Mouse (Mus musculus): ENCODE data around the gene Zkscan1.
"Not testable (repeated sequence)": the region's sequence is repeated elsewhere in the genome, so short reads cannot be mapped to it uniquely, and the experiment has no call there.

The Zkscan1 gene

GRCm38 (mm10) chr5:138084996-138085395 is at the start of gene Zkscan1:
TSS of gene Zkscan1 (plus strand) at chr5:138085084.
- CTCF ChIA-PET = interaction anchor here (0.6 to 1.1 kb wide), 2 partner anchors 33 to 59 kb away, joined by 3 read pairs; no protein-coding TSS in a partner anchor

GRCm38 (mm10) chr5:138052894-138053293 is 32.0 kb upstream of the Zkscan1 start, which contains the start of gene Smok3c:
TSS of gene Smok3c (plus strand) at chr5:138053194.
- CTCF ChIA-PET = not testable (repeated sequence)

GRCm38 (mm10) chr5:138073803-138074202 is 11.1 kb upstream of the Zkscan1 start:
- CTCF ChIA-PET = no interaction called here

GRCm38 (mm10) chr5:138075684-138076083 is 9.2 kb upstream of the Zkscan1 start:
- CTCF ChIA-PET = no interaction called here

- CTCF ChIA-PET = no interaction called here
These were observed 8.7 kb upstream of the Zkscan1 start for GRCm38 (mm10) chr5:138076148-138076547.

- CTCF ChIA-PET = no interaction called here
These were observed 4.4 kb upstream of the Zkscan1 start for GRCm38 (mm10) chr5:138080456-138080855.

- CTCF ChIA-PET = interaction anchor here (0.6 kb wide), 1 partner anchor 307 kb away, joined by 7 read pairs; no protein-coding TSS in a partner anchor
These were observed 3.4 kb upstream of the Zkscan1 start for GRCm38 (mm10) chr5:138081446-138081845.

- CTCF ChIA-PET = no interaction called here
These were observed 1.5 kb upstream of the Zkscan1 start for GRCm38 (mm10) chr5:138083318-138083900.

- CTCF ChIA-PET = no interaction called here
These were observed 948 bp upstream of the Zkscan1 start for GRCm38 (mm10) chr5:138083936-138084335.

GRCm38 (mm10) chr5:138084507-138084906 is 377 bp upstream of the Zkscan1 start:
- CTCF ChIA-PET = interaction anchor here (1.1 kb wide), 1 partner anchor 33 kb away, joined by 3 read pairs; no protein-coding TSS in a partner anchor

GRCm38 (mm10) chr5:138085421-138085911 is 582 bp downstream of the Zkscan1 start:
- CTCF ChIA-PET = interaction anchor here (0.6 to 1.1 kb wide), 2 partner anchors 32 to 59 kb away, joined by 3 read pairs; no protein-coding TSS in a partner anchor

GRCm38 (mm10) chr5:138086842-138087241 is 2.0 kb downstream of the Zkscan1 start:
- CTCF ChIA-PET = no interaction called here

- CTCF ChIA-PET = interaction anchor here (0.6 kb wide), 1 partner anchor 10 kb away, joined by 4 read pairs; no protein-coding TSS in a partner anchor
These were observed 3.5 kb downstream of the Zkscan1 start for GRCm38 (mm10) chr5:138088366-138088765.

- CTCF ChIA-PET = no interaction called here
These were observed 4.2 kb downstream of the Zkscan1 start for GRCm38 (mm10) chr5:138089108-138089551.

- CTCF ChIA-PET = no interaction called here
These were observed 5.4 kb downstream of the Zkscan1 start for GRCm38 (mm10) chr5:138090271-138090670.

GRCm38 (mm10) chr5:138090737-138091136 is 5.9 kb downstream of the Zkscan1 start:
- CTCF ChIA-PET = no interaction called here

- CTCF ChIA-PET = no interaction called here
These were observed 7.9 kb downstream of the Zkscan1 start for GRCm38 (mm10) chr5:138092771-138093170.

GRCm38 (mm10) chr5:138094474-138094873 is 9.6 kb downstream of the Zkscan1 start:
- CTCF ChIA-PET = no interaction called here

- CTCF ChIA-PET = interaction anchor here (0.6 kb wide), 1 partner anchor 14 kb away, joined by 3 read pairs; no protein-coding TSS in a partner anchor
These were observed 20.1 kb downstream of the Zkscan1 start for GRCm38 (mm10) chr5:138104976-138105375.

- CTCF ChIA-PET = interaction anchor here (0.7 kb wide), 1 partner anchor 317 kb away, joined by 3 read pairs; no protein-coding TSS in a partner anchor
These were observed 22.2 kb downstream of the Zkscan1 start for GRCm38 (mm10) chr5:138107130-138107529.

GRCm38 (mm10) chr5:138109847-138110396 is 25.0 kb downstream of the Zkscan1 start:
- CTCF ChIA-PET = not testable (repeated sequence)

GRCm38 (mm10) chr5:138116255-138117198 is 31.6 kb downstream of the Zkscan1 start, which contains the start of gene Zscan21:
TSS of gene Zscan21 (plus strand) at chr5:138116903.
- CTCF ChIA-PET = interaction anchor here (0.6 kb wide), 1 partner anchor 71 kb away, joined by 4 read pairs; the partner anchor contains the start of gene Cnpy4
